Mouse (Mus musculus) kidney, adult 2 months (tissue): ENCODE data around the gene Nfib.

Source experiments
- CTCF ChIP-seq: fragments of 200-500 bp; conservative IDR thresholded peaks from 2 replicates; pipeline ENCODE4 v1.5.1; 2011; ENCODE audit warnings: low read depth, mild to moderate bottlenecking, control low read depth, low read length, moderate library complexity, mixed read lengths; ENCODE audit not compliant: insufficient read depth, insufficient read length
- POLR2A ChIP-seq: fragments of 200-500 bp; IDR thresholded peaks from one replicate; pipeline ENCODE4 v1.6.1; 2011; ENCODE audit warnings: low read depth, low read length, control low read depth

- TF ChIP-seq CTCF (no peak), POLR2A (no peak)
Observed at GRCm38 (mm10) chr4:82514373-82514772, 191.2 kb downstream of the Nfib start.
